In the genomic region with DNA sequence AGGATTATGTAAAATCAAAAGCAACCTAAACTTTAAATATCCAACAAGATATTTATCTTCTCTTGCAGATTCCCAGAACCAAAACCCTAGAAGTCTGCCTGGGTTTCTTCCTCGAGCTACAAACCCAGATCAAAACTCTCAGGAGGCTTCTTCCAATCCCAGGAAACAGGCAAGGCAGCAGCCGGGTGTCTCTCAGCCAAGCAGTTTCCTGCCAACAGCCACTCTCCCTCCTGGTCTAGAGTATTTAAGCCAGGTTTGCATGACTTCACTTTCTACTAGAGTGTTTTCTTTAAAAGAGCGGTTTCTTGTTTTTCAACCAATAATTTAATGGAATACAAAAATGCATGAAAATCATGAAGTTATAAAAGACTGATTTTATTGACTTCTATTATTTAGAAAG, we compare ENCODE assay signal across 20 mouse cellular contexts. TPM values are rescaled to one million over a fixed set of nuclear protein-coding genes. Genes with fewer than 3 reads are reported as not detected.
"Had no signal": no experiment of that assay in that cellular context is flagged by ENCODE, and none has a peak within 500 bp of the region (broad histone marks: within the 10 kb centered on the region; RNA-seq: fewer than 3 reads in every experiment).

No protein-coding gene starts in this region.

- H3K9ac ChIP-seq: limb, embryonic 13.5 days; liver, embryonic 14.5 days; midbrain, embryonic 12.5 days; neural tube, embryonic 15.5 days had no signal

- H3K4me1 ChIP-seq: limb, embryonic 13.5 days; midbrain, embryonic 12.5 days; neural tube, embryonic 15.5 days had no signal

- DNase-seq: kidney, postnatal 36 days; layer of hippocampus, adult 9-11 months; layer of hippocampus, postnatal 36 days; lung, adult 18-20 months; right cerebral cortex, adult 18-20 months; spleen, adult 18-20 months; thymus, adult 18-20 months; thymus, postnatal 14 days had no signal

- H3K4me2 ChIP-seq: limb, embryonic 13.5 days; midbrain, embryonic 12.5 days; neural tube, embryonic 15.5 days had no signal

- H3K27me3 ChIP-seq: limb, embryonic 13.5 days; midbrain, embryonic 12.5 days; neural tube, embryonic 15.5 days had no signal

- H3K36me3 ChIP-seq: limb, embryonic 13.5 days; midbrain, embryonic 12.5 days; neural tube, embryonic 15.5 days had no signal

- H3K27ac ChIP-seq: limb, embryonic 13.5 days; liver, embryonic 14.5 days; midbrain, embryonic 12.5 days; neural tube, embryonic 15.5 days had no signal

- H3K4me3 ChIP-seq: limb, embryonic 13.5 days; midbrain, embryonic 12.5 days; myocyte; neural tube, embryonic 15.5 days had no signal

- H3K9me3 ChIP-seq: limb, embryonic 13.5 days; midbrain, embryonic 12.5 days; neural tube, embryonic 15.5 days had no signal

RNA-seq across cellular contexts. Expression of a gene that starts 5.7 kb away (rescaled TPM):
- total RNA-seq: layer of hippocampus, adult 18-20 months; layer of hippocampus, postnatal 36 days; left cerebral cortex, postnatal 36 days; liver, adult 2 months; megakaryocyte-erythroid progenitor cell, adult 5-6 weeks had no signal
- polyA plus RNA-seq: kidney, embryonic 16.5 days; limb, embryonic 13.5 days; liver, adult 2 months; liver, embryonic 14.5 days; lung, embryonic 16.5 days; midbrain, embryonic 12.5 days; myocyte; neural tube, embryonic 11.5 days had no signal
